Mouse (Mus musculus): ENCODE measurements at regions not wholly inside any gene's neighbourhood (a gene's known extent, or its start where the extent isn't known, plus 50 kb on each side); places are given as distances from the start of the nearest gene placed in this dataset.

- Histone ChIP-seq H3K27me3 (replicated peaks) (no peaks in the 10 kb centered on the region), H3K9ac (no peak overlapping the region), H3K36me3 (no peaks in the 10 kb centered on the region), H3K4me3 (no peak overlapping the region), H3K4me2 (no peak overlapping the region), H3K4me1 (no peaks in the 10 kb centered on the region), H3K27ac (replicated peaks) (no peak overlapping the region), H3K9me3 (peaks cover 12% of the 10 kb centered on the region; the same call in 1 of the 2 replicates)
- 66% methylated on average over 7 of the region's 7 CpGs for WGBS
- no peak for ATAC-seq (ENCODE audit: extremely low read depth, insufficient number of reproducible peaks, low FRiP score, low TSS enrichment)
These were observed 60.5 kb downstream of the Rsl24d1 start for GRCm38 (mm10) chr9:73173589-73174247.

GRCm38 (mm10) chr9:73176645-73177044, 63.4 kb downstream of the Rsl24d1 start:
- Histone ChIP-seq H3K27me3 (replicated peaks) (no peaks in the 10 kb centered on the region), H3K4me1 (peaks cover 12% of the 10 kb centered on the region), H3K4me2 (no peak overlapping the region), H3K9ac (no peak overlapping the region), H3K9me3 (peaks cover 6% of the 10 kb centered on the region; the same call in 1 of the 2 replicates), H3K4me3 (no peak overlapping the region), H3K27ac (replicated peaks) (no peak overlapping the region), H3K36me3 (no peaks in the 10 kb centered on the region)
- no peak for ATAC-seq (ENCODE audit: extremely low read depth, insufficient number of reproducible peaks, low FRiP score, low TSS enrichment)

GRCm38 (mm10) chr9:73183356-73183755, 70.1 kb downstream of the Rsl24d1 start:
- no peak for ATAC-seq (ENCODE audit: extremely low read depth, insufficient number of reproducible peaks, low FRiP score, low TSS enrichment)
- WGBS: 76% methylated on average over 5 of the region's 5 CpGs
- H3K36me3 ChIP-seq: no peaks in the 10 kb centered on the region

GRCm38 (mm10) chr9:73184908-73185307, 71.7 kb downstream of the Rsl24d1 start:
- Histone ChIP-seq H3K27me3 (replicated peaks) (no peaks in the 10 kb centered on the region), H3K36me3 (no peaks in the 10 kb centered on the region), H3K9ac (no peak overlapping the region), H3K4me3 (no peak overlapping the region), H3K4me2 (no peak overlapping the region), H3K27ac (replicated peaks) (no peak overlapping the region), H3K4me1 (peaks cover 5% of the 10 kb centered on the region), H3K9me3 (peaks cover 3% of the 10 kb centered on the region; the same call in 1 of the 2 replicates)
- 41% methylated on average over 3 of the region's 3 CpGs for WGBS
- ATAC-seq (ENCODE audit: extremely low read depth, insufficient number of reproducible peaks, low FRiP score, low TSS enrichment): no peak

More at GRCm38 (mm10) chr9:73183356-73183755, 70.1 kb downstream of the Rsl24d1 start:
- Histone ChIP-seq H3K4me3 (no peak overlapping the region), H3K4me2 (no peak overlapping the region), H3K27ac (replicated peaks) (no peak overlapping the region), H3K9me3 (peaks cover 3% of the 10 kb centered on the region; the same call in 1 of the 2 replicates), H3K4me1 (peaks cover 12% of the 10 kb centered on the region), H3K27me3 (replicated peaks) (no peaks in the 10 kb centered on the region), H3K9ac (no peak overlapping the region)

GRCm38 (mm10) chr9:73192271-73192785, 79.1 kb downstream of the Rsl24d1 start:
- Histone ChIP-seq H3K9ac (no peak overlapping the region), H3K4me2 (peak overlapping the region; percentile 48), H3K36me3 (no peaks in the 10 kb centered on the region)

GRCm38 (mm10) chr9:73198261-73199085, 85.2 kb downstream of the Rsl24d1 start:
- H3K27me3 ChIP-seq (replicated peaks): no peaks in the 10 kb centered on the region
- 81% methylated on average over 10 of the region's 10 CpGs for WGBS
- H3K9ac ChIP-seq: no peak overlapping the region
- 0 out of 2 replicates have a peak, but pooled peaks cover 3% of the 10 kb centered on the region for H3K9me3 ChIP-seq
- H3K4me1 ChIP-seq: no peaks in the 10 kb centered on the region
- no peaks in the 10 kb centered on the region for H3K36me3 ChIP-seq
- H3K4me2 ChIP-seq: no peak overlapping the region
- no peak for ATAC-seq (ENCODE audit: extremely low read depth, insufficient number of reproducible peaks, low FRiP score, low TSS enrichment)
- no peak overlapping the region for H3K4me3 ChIP-seq
- no peak overlapping the region for H3K27ac ChIP-seq (replicated peaks)

More at GRCm38 (mm10) chr9:73192271-73192785, 79.1 kb downstream of the Rsl24d1 start:
- H3K9me3 ChIP-seq: 0 out of 2 replicates have a peak, but pooled peaks cover under 1% of the 10 kb centered on the region
- no peak overlapping the region for H3K4me3 ChIP-seq
- ATAC-seq (ENCODE audit: extremely low read depth, insufficient number of reproducible peaks, low FRiP score, low TSS enrichment): no peak
- WGBS: 12% methylated on average over 11 of the region's 11 CpGs
- H3K27ac ChIP-seq (replicated peaks): no peak overlapping the region
- H3K4me1 ChIP-seq: peaks cover 7% of the 10 kb centered on the region
- no peaks in the 10 kb centered on the region for H3K27me3 ChIP-seq (replicated peaks)

- Histone ChIP-seq H3K4me3 (no peak overlapping the region), H3K4me2 (no peak overlapping the region), H3K27ac (replicated peaks) (no peak overlapping the region), H3K9ac (no peak overlapping the region), H3K9me3 (no peaks in the 10 kb centered on the region), H3K36me3 (no peaks in the 10 kb centered on the region), H3K27me3 (replicated peaks) (no peaks in the 10 kb centered on the region), H3K4me1 (no peaks in the 10 kb centered on the region)
- ATAC-seq (ENCODE audit: extremely low read depth, insufficient number of reproducible peaks, low FRiP score, low TSS enrichment): no peak
- WGBS: 45% methylated on average over 6 of the region's 6 CpGs
These were observed 109.9 kb downstream of the Rsl24d1 start for GRCm38 (mm10) chr9:73223111-73223510.

GRCm38 (mm10) chr9:73240188-73240587, 127.0 kb downstream of the Rsl24d1 start:
- Histone ChIP-seq H3K27me3 (replicated peaks) (no peaks in the 10 kb centered on the region), H3K4me3 (no peak overlapping the region), H3K27ac (replicated peaks) (no peak overlapping the region), H3K36me3 (no peaks in the 10 kb centered on the region), H3K9ac (no peak overlapping the region), H3K4me1 (peaks cover under 1% of the 10 kb centered on the region), H3K9me3 (no peaks in the 10 kb centered on the region), H3K4me2 (no peak overlapping the region)
- WGBS: 59% methylated on average over 5 of the region's 5 CpGs
- ATAC-seq (ENCODE audit: extremely low read depth, insufficient number of reproducible peaks, low FRiP score, low TSS enrichment): no peak

GRCm38 (mm10) chr9:73242521-73243308, 129.5 kb downstream of the Rsl24d1 start:
- Histone ChIP-seq H3K9me3 (no peaks in the 10 kb centered on the region), H3K36me3 (no peaks in the 10 kb centered on the region), H3K27ac (replicated peaks) (no peak overlapping the region), H3K4me1 (peaks cover 9% of the 10 kb centered on the region), H3K4me3 (no peak overlapping the region), H3K4me2 (no peak overlapping the region), H3K27me3 (replicated peaks) (no peaks in the 10 kb centered on the region), H3K9ac (no peak overlapping the region)
- ATAC-seq (ENCODE audit: extremely low read depth, insufficient number of reproducible peaks, low FRiP score, low TSS enrichment): no peak
- 67% methylated on average over 4 of the region's 4 CpGs for WGBS

GRCm38 (mm10) chr9:73244177-73244576, 131.0 kb downstream of the Rsl24d1 start:
- Histone ChIP-seq H3K4me3 (no peak overlapping the region), H3K27me3 (replicated peaks) (no peaks in the 10 kb centered on the region), H3K9me3 (no peaks in the 10 kb centered on the region), H3K36me3 (no peaks in the 10 kb centered on the region), H3K4me2 (no peak overlapping the region), H3K9ac (no peak overlapping the region), H3K4me1 (peaks cover 9% of the 10 kb centered on the region), H3K27ac (replicated peaks) (no peak overlapping the region)
- 78% methylated on average over 3 of the region's 3 CpGs for WGBS
- ATAC-seq (ENCODE audit: extremely low read depth, insufficient number of reproducible peaks, low FRiP score, low TSS enrichment): no peak

- H3K4me2 ChIP-seq: peak overlapping the region; percentile 23; the same call in 1 of the 2 replicates
These were observed 132.3 kb downstream of the Rsl24d1 start for GRCm38 (mm10) chr9:73245524-73245923.

More at GRCm38 (mm10) chr9:73245524-73245923, 132.3 kb downstream of the Rsl24d1 start:
- Histone ChIP-seq H3K4me1 (peaks cover 9% of the 10 kb centered on the region), H3K36me3 (no peaks in the 10 kb centered on the region), H3K27me3 (replicated peaks) (no peaks in the 10 kb centered on the region), H3K27ac (replicated peaks) (no peak overlapping the region), H3K4me3 (no peak overlapping the region), H3K9ac (no peak overlapping the region), H3K9me3 (no peaks in the 10 kb centered on the region)
- WGBS: 38% methylated on average over 7 of the region's 7 CpGs
- no peak for ATAC-seq (ENCODE audit: extremely low read depth, insufficient number of reproducible peaks, low FRiP score, low TSS enrichment)

All from heart, embryonic 13.5 days (tissue).